Mouse (Mus musculus): ENCODE measurements around the gene Foxp1. TPM values are rescaled to one million over a fixed set of nuclear protein-coding genes. Genes with fewer than 3 reads are reported as not detected.
A peak's percentile ranks its signal among the peaks of the same experiment; 100 is the strongest.

Foxp1 gene
- polyA plus RNA-seq, 1 experiment from 2014 or later: 190 TPM

DNA sequence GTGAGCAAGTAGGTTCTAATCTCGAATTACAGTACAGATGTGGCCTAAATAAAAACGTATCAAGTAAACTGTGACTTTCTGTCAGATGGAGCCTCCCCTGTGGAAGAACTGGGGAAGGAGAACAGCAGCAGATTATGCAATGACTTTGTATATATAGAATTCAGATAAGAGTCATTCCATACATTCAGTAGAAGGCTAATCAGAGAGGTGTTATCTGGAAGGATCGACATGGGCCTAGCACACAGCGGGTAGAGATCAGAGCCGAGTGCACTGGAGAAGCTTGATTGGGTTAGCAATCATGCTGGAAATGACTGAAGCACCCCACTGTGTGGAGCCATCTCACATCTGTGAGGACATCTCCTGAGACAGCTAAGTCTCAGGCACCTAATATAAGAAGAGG, 150.1 kb downstream of the Foxp1 start:
- H3K9me3 ChIP-seq (ENCODE audit: control insufficient read depth, low read depth, low read length): no peaks in the 10 kb centered on the region
- H3K4me3 ChIP-seq (ENCODE audit: low read depth, low read length): no peak overlapping the region
- H3K27me3 ChIP-seq (ENCODE audit: control insufficient read depth, insufficient read depth, low read length): no peaks in the 10 kb centered on the region
- H3K36me3 ChIP-seq (ENCODE audit: control insufficient read depth, insufficient read depth, low read length): no peaks in the 10 kb centered on the region
- no peak overlapping the region for H3K9ac ChIP-seq (replicated peaks; ENCODE audit: low read depth, low read length)
- peaks cover 19% of the 10 kb centered on the region; the same call in 1 of the 2 replicates for H3K4me1 ChIP-seq (ENCODE audit: control insufficient read depth, insufficient read depth, low read length)
- no peak overlapping the region for H3K4me2 ChIP-seq (replicated peaks; ENCODE audit: low read depth, low read length)
- H3K27ac ChIP-seq (ENCODE audit: low read length): no peak overlapping the region
- 65% methylated on average over 5 of the region's 5 CpGs for WGBS
- ATAC-seq (ENCODE audit: insufficient number of reproducible peaks, insufficient read depth, low FRiP score, low read depth): no peak

- WGBS: 45% methylated on average over 6 of the region's 6 CpGs
- peaks cover 15% of the 10 kb centered on the region; the same call in 1 of the 2 replicates for H3K4me1 ChIP-seq (ENCODE audit: control insufficient read depth, insufficient read depth, low read length)
- H3K4me2 ChIP-seq (replicated peaks; ENCODE audit: low read depth, low read length): no peak overlapping the region
- no peaks in the 10 kb centered on the region for H3K27me3 ChIP-seq (ENCODE audit: control insufficient read depth, insufficient read depth, low read length)
- no peak overlapping the region for H3K4me3 ChIP-seq (ENCODE audit: low read depth, low read length)
- ATAC-seq (ENCODE audit: insufficient number of reproducible peaks, insufficient read depth, low FRiP score, low read depth): no peak
- no peak overlapping the region for H3K9ac ChIP-seq (replicated peaks; ENCODE audit: low read depth, low read length)
- no peaks in the 10 kb centered on the region for H3K36me3 ChIP-seq (ENCODE audit: control insufficient read depth, insufficient read depth, low read length)
- no peaks in the 10 kb centered on the region for H3K9me3 ChIP-seq (ENCODE audit: control insufficient read depth, low read depth, low read length)
- no peak overlapping the region for H3K27ac ChIP-seq (ENCODE audit: low read length)
These were observed 150.5 kb downstream of the Foxp1 start for GRCm38 (mm10) chr6:99372016-99372415.

GRCm38 (mm10) chr6:99369931-99370330, 152.6 kb downstream of the Foxp1 start:
- Histone ChIP-seq H3K4me3 (ENCODE audit: low read depth, low read length) (no peak overlapping the region), H3K36me3 (ENCODE audit: control insufficient read depth, insufficient read depth, low read length) (no peaks in the 10 kb centered on the region), H3K4me1 (ENCODE audit: control insufficient read depth, insufficient read depth, low read length) (no peaks in the 10 kb centered on the region), H3K27me3 (ENCODE audit: control insufficient read depth, insufficient read depth, low read length) (no peaks in the 10 kb centered on the region), H3K9ac (replicated peaks; ENCODE audit: low read depth, low read length) (no peak overlapping the region), H3K4me2 (replicated peaks; ENCODE audit: low read depth, low read length) (no peak overlapping the region), H3K9me3 (ENCODE audit: control insufficient read depth, low read depth, low read length) (no peaks in the 10 kb centered on the region), H3K27ac (ENCODE audit: low read length) (no peak overlapping the region)
- ATAC-seq (ENCODE audit: insufficient number of reproducible peaks, insufficient read depth, low FRiP score, low read depth): no peak
- WGBS: 83% methylated on average over 2 of the region's 2 CpGs

DNA sequence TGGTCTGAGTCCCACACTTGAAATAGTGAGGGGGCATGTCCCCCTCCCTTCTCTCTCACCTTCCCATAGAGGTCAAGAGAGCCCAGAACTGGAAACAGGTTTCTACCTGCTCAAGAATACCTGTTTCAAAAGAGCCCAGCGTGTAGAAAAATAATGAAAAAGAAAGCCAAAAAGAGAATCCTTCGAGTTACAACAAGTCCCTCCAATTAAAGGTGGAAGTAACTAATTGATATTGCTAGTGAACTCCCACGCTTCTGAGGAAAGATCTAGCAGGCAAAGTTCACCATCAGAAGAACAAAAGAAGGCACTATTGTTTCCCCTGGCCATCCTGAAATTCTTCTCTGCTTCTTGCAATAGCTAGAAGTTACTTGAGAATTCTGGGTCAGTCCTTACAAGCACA, 153.4 kb downstream of the Foxp1 start:
- H3K4me3 ChIP-seq (ENCODE audit: low read depth, low read length): no peak overlapping the region
- no peak overlapping the region for H3K27ac ChIP-seq (ENCODE audit: low read length)
- no peaks in the 10 kb centered on the region for H3K9me3 ChIP-seq (ENCODE audit: control insufficient read depth, low read depth, low read length)

GRCm38 (mm10) chr6:99368118-99368753, 154.3 kb downstream of the Foxp1 start:
- 78% methylated on average over 4 of the region's 4 CpGs for WGBS
- Histone ChIP-seq H3K36me3 (ENCODE audit: control insufficient read depth, insufficient read depth, low read length) (no peaks in the 10 kb centered on the region), H3K27me3 (ENCODE audit: control insufficient read depth, insufficient read depth, low read length) (no peaks in the 10 kb centered on the region), H3K9ac (replicated peaks; ENCODE audit: low read depth, low read length) (no peak overlapping the region), H3K9me3 (ENCODE audit: control insufficient read depth, low read depth, low read length) (no peaks in the 10 kb centered on the region), H3K4me3 (ENCODE audit: low read depth, low read length) (no peak overlapping the region), H3K4me1 (ENCODE audit: control insufficient read depth, insufficient read depth, low read length) (no peaks in the 10 kb centered on the region), H3K27ac (ENCODE audit: low read length) (no peak overlapping the region), H3K4me2 (replicated peaks; ENCODE audit: low read depth, low read length) (no peak overlapping the region)
- no peak for ATAC-seq (ENCODE audit: insufficient number of reproducible peaks, insufficient read depth, low FRiP score, low read depth)

More for the DNA sequence above, 153.4 kb downstream of the Foxp1 start:
- WGBS: 78% methylated on average over 3 of the region's 3 CpGs
- H3K36me3 ChIP-seq (ENCODE audit: control insufficient read depth, insufficient read depth, low read length): no peaks in the 10 kb centered on the region
- no peak overlapping the region for H3K9ac ChIP-seq (replicated peaks; ENCODE audit: low read depth, low read length)
- no peak overlapping the region for H3K4me2 ChIP-seq (replicated peaks; ENCODE audit: low read depth, low read length)
- H3K4me1 ChIP-seq (ENCODE audit: control insufficient read depth, insufficient read depth, low read length): no peaks in the 10 kb centered on the region
- H3K27me3 ChIP-seq (ENCODE audit: control insufficient read depth, insufficient read depth, low read length): no peaks in the 10 kb centered on the region
- ATAC-seq (ENCODE audit: insufficient number of reproducible peaks, insufficient read depth, low FRiP score, low read depth): no peak

- Histone ChIP-seq H3K27ac (ENCODE audit: low read length) (no peak overlapping the region), H3K27me3 (ENCODE audit: control insufficient read depth, insufficient read depth, low read length) (no peaks in the 10 kb centered on the region), H3K9ac (replicated peaks; ENCODE audit: low read depth, low read length) (no peak overlapping the region)
These were observed 158.0 kb downstream of the Foxp1 start for GRCm38 (mm10) chr6:99364545-99364944.

GRCm38 (mm10) chr6:99360581-99360980, 161.9 kb downstream of the Foxp1 start:
- Histone ChIP-seq H3K27me3 (ENCODE audit: control insufficient read depth, insufficient read depth, low read length) (no peaks in the 10 kb centered on the region), H3K4me2 (replicated peaks; ENCODE audit: low read depth, low read length) (no peak overlapping the region), H3K4me1 (ENCODE audit: control insufficient read depth, insufficient read depth, low read length) (no peaks in the 10 kb centered on the region), H3K9ac (replicated peaks; ENCODE audit: low read depth, low read length) (no peak overlapping the region), H3K4me3 (ENCODE audit: low read depth, low read length) (no peak overlapping the region), H3K27ac (ENCODE audit: low read length) (peak overlapping the region; percentile 55; the same call in 1 of the 2 replicates), H3K36me3 (ENCODE audit: control insufficient read depth, insufficient read depth, low read length) (no peaks in the 10 kb centered on the region), H3K9me3 (ENCODE audit: control insufficient read depth, low read depth, low read length) (no peaks in the 10 kb centered on the region)
- 84% methylated on average over 4 of the region's 4 CpGs for WGBS
- no peak for ATAC-seq (ENCODE audit: insufficient number of reproducible peaks, insufficient read depth, low FRiP score, low read depth)

More at GRCm38 (mm10) chr6:99364545-99364944, 158.0 kb downstream of the Foxp1 start:
- Histone ChIP-seq H3K9me3 (ENCODE audit: control insufficient read depth, low read depth, low read length) (no peaks in the 10 kb centered on the region), H3K36me3 (ENCODE audit: control insufficient read depth, insufficient read depth, low read length) (no peaks in the 10 kb centered on the region), H3K4me1 (ENCODE audit: control insufficient read depth, insufficient read depth, low read length) (no peaks in the 10 kb centered on the region), H3K4me2 (replicated peaks; ENCODE audit: low read depth, low read length) (no peak overlapping the region), H3K4me3 (ENCODE audit: low read depth, low read length) (no peak overlapping the region)
- WGBS: 44% methylated on average over 6 of the region's 6 CpGs
- ATAC-seq (ENCODE audit: insufficient number of reproducible peaks, insufficient read depth, low FRiP score, low read depth): no peak

DNA sequence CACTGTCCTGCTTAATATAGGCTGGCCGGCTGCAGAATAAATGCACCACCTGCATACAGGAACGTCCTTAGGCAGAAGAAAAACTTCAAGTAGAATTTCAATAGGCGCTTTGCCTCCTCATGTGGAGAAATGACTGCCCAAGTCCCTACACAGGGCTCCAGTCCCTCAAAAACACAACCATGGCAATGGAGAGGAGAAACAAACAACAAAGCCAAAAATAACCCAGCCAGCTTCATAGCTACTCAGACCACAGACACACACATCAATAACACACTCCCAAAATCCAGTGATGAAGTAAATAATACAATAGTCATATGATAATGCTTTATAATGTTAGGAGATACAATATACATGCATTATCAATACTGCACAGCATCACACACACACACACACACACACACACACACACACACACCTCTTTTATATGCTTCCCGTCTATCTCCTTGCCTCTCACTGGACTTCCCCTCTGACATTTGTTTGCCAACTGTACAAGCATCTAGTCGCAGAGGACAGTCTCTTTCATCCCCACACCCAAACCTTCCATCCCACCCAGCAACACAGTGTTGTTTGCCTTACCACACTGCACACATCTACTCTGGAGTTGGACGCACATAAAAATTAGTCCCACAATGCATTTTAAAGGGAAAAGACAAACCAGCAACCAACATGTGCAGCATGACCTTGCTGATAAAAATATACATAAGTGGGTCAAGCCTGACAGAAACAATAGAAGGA, 162.6 kb downstream of the Foxp1 start:
- no peak overlapping the region for H3K4me3 ChIP-seq (ENCODE audit: low read depth, low read length)
- H3K27me3 ChIP-seq (ENCODE audit: control insufficient read depth, insufficient read depth, low read length): no peaks in the 10 kb centered on the region
- no peak overlapping the region; the same call in 1 of the 2 replicates for H3K27ac ChIP-seq (ENCODE audit: low read length)
- H3K9me3 ChIP-seq (ENCODE audit: control insufficient read depth, low read depth, low read length): no peaks in the 10 kb centered on the region
- no peaks in the 10 kb centered on the region; the same call in 1 of the 2 replicates for H3K4me1 ChIP-seq (ENCODE audit: control insufficient read depth, insufficient read depth, low read length)
- H3K36me3 ChIP-seq (ENCODE audit: control insufficient read depth, insufficient read depth, low read length): no peaks in the 10 kb centered on the region
- H3K4me2 ChIP-seq (replicated peaks; ENCODE audit: low read depth, low read length): no peak overlapping the region
- ATAC-seq (ENCODE audit: insufficient number of reproducible peaks, insufficient read depth, low FRiP score, low read depth): no peak
- no peak overlapping the region for H3K9ac ChIP-seq (replicated peaks; ENCODE audit: low read depth, low read length)
- WGBS: 73% methylated on average over 6 of the region's 6 CpGs

Data from stomach, embryonic 14.5 days (tissue).